Mouse (Mus musculus): ENCODE results near the gene Cabp2.
"Not testable (repeated sequence)": the region's sequence is repeated elsewhere in the genome, so short reads cannot be mapped to it uniquely, and the experiment has no call there.

GRCm38 (mm10) chr19:4125268-4125667, 43.9 kb downstream of the Cabp2 start:
- not testable (repeated sequence) for TF ChIP-seq CTCF (IDR thresholded peaks at IDR 0.05; ENCODE audit: low read depth, low read length); POLR2A (IDR thresholded peaks at IDR 0.05; ENCODE audit: extremely low read depth, insufficient read depth, low read length)

Data from liver, adult 2 months (tissue).